Mouse (Mus musculus): ENCODE data around the gene Cybc1. TPM values are rescaled to one million over a fixed set of nuclear protein-coding genes. Genes with fewer than 3 reads are reported as not detected.
A peak's percentile ranks its signal among the peaks of the same experiment; 100 is the strongest.

Cybc1 gene
- polyA plus RNA-seq, 1 experiment from 2014 or later, result 23.3 TPM

GRCm38 (mm10) chr11:121235475-121236238 lies 6.5 kb upstream of the Cybc1 start:
- Histone ChIP-seq H3K9me3 (replicated peaks) (no peaks in the 10 kb centered on the region), H3K27me3 (replicated peaks) (no peaks in the 10 kb centered on the region), H3K27ac (ENCODE audit: poor library complexity, severe bottlenecking) (peak overlapping the region; percentile 99), H3K4me2 (peak overlapping the region; percentile 63; the same call in 1 of the 2 replicates), H3K36me3 (peaks cover 11% of the 10 kb centered on the region), H3K4me3 (no peak overlapping the region), H3K4me1 (replicated peaks) (peaks cover 43% of the 10 kb centered on the region), H3K9ac (no peak overlapping the region)
- ATAC-seq (ENCODE audit: insufficient number of reproducible peaks, low FRiP score), result no peak
- 33% methylated on average over 9 of the region's 9 CpGs for WGBS

GRCm38 (mm10) chr11:121232706-121233105 lies 3.6 kb upstream of the Cybc1 start:
- Histone ChIP-seq H3K27ac (ENCODE audit: poor library complexity, severe bottlenecking) (peak overlapping the region; percentile 44; the same call in 1 of the 2 replicates), H3K9me3 (replicated peaks) (no peaks in the 10 kb centered on the region), H3K9ac (no peak overlapping the region), H3K36me3 (no peaks in the 10 kb centered on the region), H3K4me1 (replicated peaks) (peaks cover 40% of the 10 kb centered on the region), H3K27me3 (replicated peaks) (no peaks in the 10 kb centered on the region), H3K4me3 (no peak overlapping the region), H3K4me2 (no peak overlapping the region)
- 20% methylated on average over 4 of the region's 4 CpGs for WGBS
- ATAC-seq (ENCODE audit: insufficient number of reproducible peaks, low FRiP score), result no peak

- peaks cover 7% of the 10 kb centered on the region for H3K36me3 ChIP-seq
- no peak overlapping the region for H3K4me2 ChIP-seq
- H3K4me3 ChIP-seq, result no peak overlapping the region
- ATAC-seq (ENCODE audit: insufficient number of reproducible peaks, low FRiP score), result no peak
- H3K4me1 ChIP-seq (replicated peaks), result peaks cover 45% of the 10 kb centered on the region
- no peaks in the 10 kb centered on the region for H3K9me3 ChIP-seq (replicated peaks)
- 0 out of 2 replicates have a peak overlapping the region, but pooled peaks have one; percentile 11 for H3K9ac ChIP-seq
- WGBS, result 30% methylated on average over 4 of the region's 4 CpGs
- peak overlapping the region; percentile 72 for H3K27ac ChIP-seq (ENCODE audit: poor library complexity, severe bottlenecking)
- no peaks in the 10 kb centered on the region for H3K27me3 ChIP-seq (replicated peaks)
Observed at GRCm38 (mm10) chr11:121231628-121232291, 2.6 kb upstream of the Cybc1 start.

- Histone ChIP-seq H3K36me3 (peaks cover 13% of the 10 kb centered on the region), H3K4me2 (no peak overlapping the region), H3K27me3 (replicated peaks) (no peaks in the 10 kb centered on the region), H3K27ac (ENCODE audit: poor library complexity, severe bottlenecking) (peak overlapping the region; percentile 72), H3K9ac (0 out of 2 replicates have a peak overlapping the region, but pooled peaks have one; percentile 11), H3K4me1 (replicated peaks) (peaks cover 42% of the 10 kb centered on the region), H3K9me3 (replicated peaks) (no peaks in the 10 kb centered on the region), H3K4me3 (no peak overlapping the region)
- WGBS, result 67% methylated on average over 4 of the region's 4 CpGs
- no peak for ATAC-seq (ENCODE audit: insufficient number of reproducible peaks, low FRiP score)
Observed at GRCm38 (mm10) chr11:121231191-121231590, 2.1 kb upstream of the Cybc1 start.

- 0 out of 2 replicates have a peak, but pooled peaks have one; percentile 1 for ATAC-seq (ENCODE audit: insufficient number of reproducible peaks, low FRiP score)
- no peaks in the 10 kb centered on the region for H3K9me3 ChIP-seq (replicated peaks)
- H3K36me3 ChIP-seq, result peaks cover 41% of the 10 kb centered on the region
Observed at GRCm38 (mm10) chr11:121228129-121229017, 749 bp downstream of the Cybc1 start.

GRCm38 (mm10) chr11:121221321-121222010 lies 7.7 kb downstream of the Cybc1 start:
- H3K27me3 ChIP-seq (replicated peaks), result no peaks in the 10 kb centered on the region
- no peaks in the 10 kb centered on the region for H3K9me3 ChIP-seq (replicated peaks)
- WGBS, result 77% methylated on average over 6 of the region's 6 CpGs
- no peak for ATAC-seq (ENCODE audit: insufficient number of reproducible peaks, low FRiP score)
- H3K4me1 ChIP-seq (replicated peaks), result peaks cover 12% of the 10 kb centered on the region
- H3K9ac ChIP-seq, result no peak overlapping the region
- H3K36me3 ChIP-seq, result peaks cover 94% of the 10 kb centered on the region
- no peak overlapping the region for H3K4me3 ChIP-seq
- no peak overlapping the region for H3K27ac ChIP-seq (ENCODE audit: poor library complexity, severe bottlenecking)
- H3K4me2 ChIP-seq, result no peak overlapping the region

More at GRCm38 (mm10) chr11:121228129-121229017, 749 bp downstream of the Cybc1 start:
- Histone ChIP-seq H3K9ac (peak overlapping the region; percentile 87), H3K27ac (ENCODE audit: poor library complexity, severe bottlenecking) (peak overlapping the region; percentile 84), H3K4me3 (peak overlapping the region; percentile 95), H3K4me2 (peak overlapping the region; percentile 80), H3K4me1 (replicated peaks) (peaks cover 35% of the 10 kb centered on the region), H3K27me3 (replicated peaks) (no peaks in the 10 kb centered on the region)
- WGBS, result 23% methylated on average over 21 of the region's 21 CpGs

GRCm38 (mm10) chr11:121220771-121221170 lies 8.4 kb downstream of the Cybc1 start:
- Histone ChIP-seq H3K4me3 (no peak overlapping the region), H3K36me3 (peaks cover 94% of the 10 kb centered on the region), H3K4me1 (replicated peaks) (peaks cover 12% of the 10 kb centered on the region), H3K4me2 (no peak overlapping the region), H3K9me3 (replicated peaks) (no peaks in the 10 kb centered on the region), H3K27ac (ENCODE audit: poor library complexity, severe bottlenecking) (no peak overlapping the region), H3K27me3 (replicated peaks) (no peaks in the 10 kb centered on the region), H3K9ac (no peak overlapping the region)
- no peak for ATAC-seq (ENCODE audit: insufficient number of reproducible peaks, low FRiP score)
- WGBS, result 89% methylated on average over 5 of the region's 5 CpGs

GRCm38 (mm10) chr11:121219776-121220175 lies 9.3 kb downstream of the Cybc1 start:
- Histone ChIP-seq H3K9ac (no peak overlapping the region), H3K36me3 (peaks cover 89% of the 10 kb centered on the region), H3K4me3 (no peak overlapping the region), H3K27ac (ENCODE audit: poor library complexity, severe bottlenecking) (no peak overlapping the region), H3K27me3 (replicated peaks) (no peaks in the 10 kb centered on the region), H3K4me1 (replicated peaks) (peaks cover 12% of the 10 kb centered on the region), H3K4me2 (no peak overlapping the region), H3K9me3 (replicated peaks) (no peaks in the 10 kb centered on the region)
- no peak for ATAC-seq (ENCODE audit: insufficient number of reproducible peaks, low FRiP score)
- 85% methylated on average over 11 of the region's 11 CpGs for WGBS

GRCm38 (mm10) chr11:121216831-121217230 lies 12.3 kb downstream of the Cybc1 start:
- Histone ChIP-seq H3K27ac (ENCODE audit: poor library complexity, severe bottlenecking) (no peak overlapping the region), H3K27me3 (replicated peaks) (no peaks in the 10 kb centered on the region), H3K9me3 (replicated peaks) (no peaks in the 10 kb centered on the region), H3K36me3 (peaks cover 78% of the 10 kb centered on the region), H3K4me3 (no peak overlapping the region), H3K4me2 (no peak overlapping the region), H3K9ac (no peak overlapping the region), H3K4me1 (replicated peaks) (peaks cover 12% of the 10 kb centered on the region)
- ATAC-seq (ENCODE audit: insufficient number of reproducible peaks, low FRiP score), result no peak
- 90% methylated on average over 3 of the region's 3 CpGs for WGBS

- ATAC-seq (ENCODE audit: insufficient number of reproducible peaks, low FRiP score), result peak; percentile 98
- Histone ChIP-seq H3K36me3 (peaks cover 13% of the 10 kb centered on the region), H3K4me2 (peak within 1 kb of the TSS; percentile 86), H3K27me3 (replicated peaks) (no peaks in the 10 kb centered on the region), H3K4me1 (replicated peaks) (peaks cover 11% of the 10 kb centered on the region), H3K4me3 (peak within 1 kb of the TSS; percentile 68), H3K27ac (ENCODE audit: poor library complexity, severe bottlenecking) (peak within 1 kb of the TSS; percentile 73), H3K9me3 (replicated peaks) (no peaks in the 10 kb centered on the region), H3K9ac (peak within 1 kb of the TSS; percentile 76)
- under 1% methylated on average over 68 of the region's 70 CpGs for WGBS
Observed at GRCm38 (mm10) chr11:121204161-121205006, 24.7 kb downstream of the Cybc1 start, which contains the start of the genes Hexdc and Ogfod3. Gene Hexdc, plus strand, starts transcription at chr11:121204433. Gene Ogfod3, minus strand, starts transcription at chr11:121204711.
